Mouse (Mus musculus): ENCODE data around the gene Caly.

DNA sequence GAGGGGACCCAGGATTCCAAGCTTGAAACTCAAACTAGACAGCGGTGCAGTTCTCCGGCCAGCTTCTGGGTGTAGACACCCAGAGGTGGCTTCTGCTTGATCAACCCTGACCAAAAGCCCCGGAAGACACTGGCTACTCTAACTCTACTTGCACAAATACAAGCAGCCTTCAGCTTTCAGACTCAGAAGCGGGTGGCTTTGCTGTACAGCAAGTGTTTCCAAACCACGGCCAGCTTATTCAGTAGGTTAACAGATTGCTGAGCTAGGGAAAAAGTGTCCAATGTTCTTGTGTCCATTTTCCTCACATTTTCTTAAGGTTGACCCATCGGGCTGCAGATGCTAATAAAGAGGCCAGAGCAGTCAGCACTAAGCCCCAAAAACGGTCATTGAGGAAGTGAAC, 23.8 kb downstream of the Caly start:
- TF ChIP-seq CTCF (conservative IDR thresholded peaks at IDR 0.05; ENCODE audit: low read length), result no peak
- no peak for TF ChIP-seq NANOG (IDR thresholded peaks at IDR 0.05; ENCODE audit: borderline replicate concordance, low read length)
